Mouse (Mus musculus): ENCODE results near the gene Otor.

Otor gene

DNA sequence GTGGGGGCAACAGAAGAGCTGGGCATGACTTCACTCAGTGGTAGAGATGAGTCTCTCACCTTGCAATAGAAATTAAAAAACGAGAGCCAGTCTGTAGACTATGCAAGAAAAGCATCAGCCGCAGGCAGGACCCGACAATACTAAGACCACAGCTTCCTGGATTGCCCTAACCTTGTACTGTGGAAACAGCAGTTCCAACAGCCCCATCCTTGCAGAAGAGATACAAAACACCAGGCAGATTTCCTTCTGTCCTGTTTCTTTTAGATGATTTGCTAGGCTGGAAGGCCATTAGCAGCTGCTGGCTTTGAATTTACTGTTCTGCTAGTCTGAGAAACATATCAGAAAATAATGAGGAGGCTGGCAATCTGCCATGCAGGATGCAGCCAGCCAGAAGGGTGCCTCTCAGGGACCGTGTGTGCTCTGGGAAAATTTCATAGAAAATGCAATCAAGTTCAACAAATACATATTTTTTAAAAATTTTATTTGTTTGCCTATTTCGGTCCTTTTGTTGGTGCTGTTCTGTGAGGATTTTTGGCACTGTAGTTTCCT, 52.9 kb downstream of the Otor start:
- DNase-seq (ENCODE audit: low spot score) = no peak

Measured in embryo, embryonic 10.5 days (tissue).